Mouse (Mus musculus): ENCODE measurements around the gene Slc7a6. TPM values are rescaled to one million over a fixed set of nuclear protein-coding genes. Genes with fewer than 3 reads are reported as not detected.

The Slc7a6 gene
- total RNA-seq (2021): 10 to 100 TPM; 34.6 to 35.0 TPM

- DNase-seq: peak; percentile 83
- intact Hi-C loops (cut with DNase I): no loop called here
These were observed at the start of gene Slc7a6 for GRCm38 (mm10) chr8:106168356-106169016. Gene Slc7a6, plus strand, starts transcription at chr8:106168857.

DNA sequence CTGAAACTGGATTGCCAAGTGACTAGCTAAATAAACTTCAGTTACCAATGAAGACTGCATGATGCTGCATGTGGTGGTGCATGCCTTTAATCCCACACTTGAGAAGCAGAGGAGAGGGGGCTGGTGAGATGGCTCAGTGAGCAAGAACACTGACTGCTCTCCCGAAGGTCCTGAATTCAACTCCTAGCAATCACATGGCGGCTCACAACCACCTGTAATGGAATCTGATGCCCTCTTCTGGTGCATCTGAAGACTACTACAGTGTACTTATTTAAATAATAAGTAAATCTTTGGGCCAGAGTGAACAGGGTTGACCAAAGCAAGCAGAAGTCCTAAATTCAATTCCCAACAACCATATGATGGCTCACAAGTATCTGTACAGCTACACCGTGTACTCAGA is 45.2 kb upstream of the Slc7a6 start:
- intact Hi-C loops (cut with DNase I): no loop called here
- no peak for DNase-seq

- intact Hi-C loops (cut with DNase I): no loop called here
- no peak for DNase-seq
These were observed 42.6 kb upstream of the Slc7a6 start for GRCm38 (mm10) chr8:106126055-106126454.

DNA sequence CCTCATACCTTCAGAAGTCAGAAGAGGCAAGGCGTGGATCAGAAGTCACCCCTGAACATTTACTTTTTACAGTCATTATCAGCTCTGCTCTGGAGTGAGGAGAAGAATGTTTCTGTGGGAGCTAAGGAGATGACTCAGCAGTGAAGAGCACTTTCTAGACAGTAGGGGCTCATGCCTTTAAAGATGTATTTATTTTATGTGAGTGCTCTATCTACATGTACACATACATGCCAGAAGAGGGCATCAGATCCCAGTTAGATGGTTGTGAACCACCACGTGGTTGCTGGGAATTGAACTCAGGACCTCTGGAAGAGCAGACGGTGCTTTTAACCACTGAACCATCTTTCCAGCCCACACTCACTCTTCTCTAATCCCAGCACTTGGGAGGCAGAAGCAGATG is 41.6 kb upstream of the Slc7a6 start:
- intact Hi-C loops (cut with DNase I): no loop called here
- DNase-seq: no peak

- intact Hi-C loops (cut with DNase I): loop anchor here (1.0 kb wide), 1 partner anchor 20 kb away; no protein-coding TSS in a partner anchor
These were observed 40.7 kb upstream of the Slc7a6 start for GRCm38 (mm10) chr8:106127882-106128410.

DNA sequence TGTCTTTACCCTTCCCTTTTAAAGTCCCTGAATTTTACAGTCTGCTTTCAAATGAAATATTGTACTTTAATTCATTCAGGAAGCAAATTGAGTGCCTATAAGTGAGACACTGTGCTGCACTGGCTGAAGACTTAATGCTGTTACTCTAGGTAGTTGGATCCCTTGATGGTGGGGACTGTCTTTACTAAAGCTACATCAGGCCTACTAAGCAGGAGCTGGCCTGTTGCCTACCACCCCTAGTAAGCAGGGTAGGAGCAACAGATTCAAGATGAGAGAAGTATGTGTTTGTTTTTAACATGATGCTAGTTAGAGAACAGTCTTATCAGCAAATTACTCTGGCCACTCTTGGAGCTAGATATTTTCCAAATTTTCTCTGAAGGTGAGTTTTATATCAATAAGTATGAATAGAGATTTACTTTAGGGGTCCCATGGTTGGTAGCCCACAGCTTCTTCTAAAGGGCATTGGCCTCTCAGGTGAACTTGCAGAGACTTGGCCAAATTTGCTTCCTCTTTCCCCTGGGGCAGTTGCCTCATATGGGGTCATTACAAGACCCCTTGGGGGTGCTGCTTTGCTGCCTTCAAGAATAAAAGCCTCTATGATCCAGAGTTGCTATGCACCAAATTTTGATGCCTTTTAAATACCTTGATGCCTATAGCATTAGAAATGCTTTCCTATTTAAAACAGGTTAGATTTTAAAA is 39.3 kb upstream of the Slc7a6 start:
- DNase-seq: no peak
- intact Hi-C loops (cut with DNase I): no loop called here

More at GRCm38 (mm10) chr8:106127882-106128410, 40.7 kb upstream of the Slc7a6 start:
- DNase-seq: no peak

GRCm38 (mm10) chr8:106129997-106130396 is 38.7 kb upstream of the Slc7a6 start:
- no peak for DNase-seq
- intact Hi-C loops (cut with DNase I): no loop called here

- intact Hi-C loops (cut with DNase I): no loop called here
- no peak for DNase-seq
These were observed 38.2 kb upstream of the Slc7a6 start for GRCm38 (mm10) chr8:106130505-106130904.

DNA sequence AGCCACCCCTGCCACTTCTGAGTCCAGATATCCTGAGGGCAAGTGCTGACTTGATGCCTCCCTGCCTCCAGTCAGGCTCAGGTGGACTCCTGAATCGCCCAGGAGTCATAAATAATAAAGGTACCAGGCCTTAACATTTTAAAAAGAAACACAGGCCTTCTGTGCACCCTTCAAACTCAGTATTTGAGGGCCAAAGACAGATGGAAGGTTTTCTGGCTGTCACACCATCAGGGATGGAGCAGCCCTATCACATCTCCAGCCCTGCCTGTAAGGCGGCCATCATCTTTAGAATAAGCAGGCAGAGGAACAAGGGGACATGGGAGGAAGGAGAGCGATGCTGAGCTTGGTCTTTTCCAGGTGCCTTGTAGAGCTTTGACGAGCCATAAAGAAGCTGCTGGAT is 37.6 kb upstream of the Slc7a6 start:
- no peak for DNase-seq
- intact Hi-C loops (cut with DNase I): no loop called here

GRCm38 (mm10) chr8:106131488-106132222 is 37.0 kb upstream of the Slc7a6 start:
- intact Hi-C loops (cut with DNase I): no loop called here
- DNase-seq: no peak

DNA sequence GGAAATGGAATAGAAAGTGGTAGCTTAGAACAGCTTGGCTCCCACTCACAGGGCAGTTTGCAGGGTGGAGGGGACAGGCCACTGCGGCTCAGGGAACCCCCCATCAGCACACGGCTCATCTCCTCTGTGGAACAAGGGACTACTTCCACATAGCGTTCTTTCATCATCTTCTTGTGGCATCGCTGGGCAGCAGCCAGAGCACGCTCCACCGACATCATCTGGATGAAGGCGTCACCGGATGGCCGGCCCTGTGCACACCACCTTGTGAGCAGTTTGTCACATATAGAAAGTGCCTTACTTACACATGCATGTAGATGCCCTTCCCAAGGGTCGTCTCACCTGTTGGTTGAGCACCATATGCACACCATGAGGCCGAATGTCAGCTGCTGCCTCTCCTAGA is 36.3 kb upstream of the Slc7a6 start:
- intact Hi-C loops (cut with DNase I): no loop called here
- no peak for DNase-seq

- DNase-seq: no peak
- intact Hi-C loops (cut with DNase I): no loop called here
These were observed 35.1 kb upstream of the Slc7a6 start for GRCm38 (mm10) chr8:106133526-106133925.

- no peak for DNase-seq
- intact Hi-C loops (cut with DNase I): no loop called here
These were observed 34.7 kb upstream of the Slc7a6 start for GRCm38 (mm10) chr8:106133946-106134345.

GRCm38 (mm10) chr8:106134751-106135571 is 33.7 kb upstream of the Slc7a6 start:
- intact Hi-C loops (cut with DNase I): no loop called here
- no peak for DNase-seq

- intact Hi-C loops (cut with DNase I): no loop called here
- DNase-seq: no peak
These were observed 33.0 kb upstream of the Slc7a6 start for GRCm38 (mm10) chr8:106135672-106136071.

DNA sequence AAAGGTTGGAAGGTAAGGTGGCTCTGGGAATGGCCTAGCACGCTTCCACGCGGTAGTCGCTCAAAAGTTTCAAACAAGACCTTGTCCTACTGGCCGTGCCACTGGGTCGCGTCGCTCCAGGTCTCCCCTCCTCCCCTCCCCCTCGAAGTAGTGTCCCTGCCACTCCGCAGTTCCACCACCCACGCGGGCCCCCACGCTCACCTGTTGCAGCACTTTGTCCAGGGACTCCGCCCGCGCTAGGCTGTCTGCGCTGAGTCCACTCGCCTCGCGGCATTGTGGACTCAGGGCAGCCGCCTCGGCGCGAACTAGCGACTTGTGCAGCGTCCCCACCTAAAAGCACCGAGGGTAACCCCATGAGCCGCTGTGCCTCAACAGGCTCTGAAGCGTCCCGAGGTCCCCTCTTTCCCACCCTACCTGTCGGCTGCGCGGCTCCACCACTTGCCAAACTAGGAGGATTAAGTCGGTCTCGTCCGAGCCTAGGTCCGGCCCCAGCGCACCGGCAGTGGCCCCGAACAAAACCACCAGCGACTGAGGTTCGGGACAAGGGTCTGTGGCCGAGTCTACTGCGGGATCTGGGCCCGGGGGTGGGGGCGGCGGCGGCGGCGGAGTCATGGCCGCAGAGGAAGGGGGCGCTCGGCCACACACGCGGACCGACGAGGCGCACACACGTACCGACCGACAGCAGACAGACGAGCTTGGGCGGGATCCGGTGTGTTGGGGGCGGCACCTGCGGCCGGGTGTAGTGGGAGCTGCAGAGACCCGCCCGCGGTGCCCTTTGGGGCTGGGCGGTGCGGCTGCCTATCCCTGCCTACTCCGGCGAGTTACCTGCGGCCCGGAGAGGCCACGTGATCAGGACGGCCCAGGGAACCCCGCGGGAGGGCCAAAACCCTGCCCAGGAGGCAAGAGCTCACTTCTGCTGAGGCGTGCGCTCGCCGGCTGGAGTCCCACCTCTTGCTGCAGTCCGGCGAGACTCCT is 32.2 kb upstream of the Slc7a6 start, which contains the start of gene Esrp2:
TSS of gene Esrp2 (minus strand) at position 819 of the 975 bp plus-strand sequence.
- DNase-seq: no peak
- intact Hi-C loops (cut with DNase I): no loop called here

DNA sequence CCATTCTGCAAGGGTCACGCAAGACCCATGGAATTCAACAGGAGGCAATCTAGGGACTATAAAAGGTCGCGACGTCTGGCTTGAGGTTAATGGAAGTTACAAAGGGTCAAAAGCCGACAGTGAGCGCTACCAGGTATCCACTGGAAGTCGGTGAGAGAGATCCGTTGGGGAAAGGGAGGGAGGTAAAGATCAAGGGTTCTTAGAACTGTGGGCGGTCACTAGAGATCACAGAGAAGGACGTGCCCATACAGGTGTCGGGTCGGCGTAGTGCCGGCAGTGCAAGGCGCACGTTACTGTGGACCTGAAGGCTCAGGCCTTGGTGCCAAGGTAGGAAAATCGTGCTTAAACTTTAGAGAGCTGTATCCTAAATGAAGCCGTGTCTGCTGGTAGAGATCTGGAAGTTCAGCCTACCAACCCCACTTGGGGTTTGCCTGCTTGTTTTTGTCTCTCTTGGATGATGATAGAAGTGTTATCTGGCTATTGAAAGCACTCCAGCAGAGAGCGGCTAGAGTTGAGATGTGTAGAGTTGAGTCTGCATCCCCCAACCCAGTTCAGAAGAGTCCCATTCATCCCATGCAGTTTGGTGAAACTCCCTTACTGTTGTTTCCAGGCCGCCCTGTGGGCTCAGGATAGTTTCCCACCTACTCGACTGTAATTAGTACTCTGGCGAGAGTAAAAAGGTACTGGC is 31.3 kb upstream of the Slc7a6 start:
- intact Hi-C loops (cut with DNase I): no loop called here

DNA sequence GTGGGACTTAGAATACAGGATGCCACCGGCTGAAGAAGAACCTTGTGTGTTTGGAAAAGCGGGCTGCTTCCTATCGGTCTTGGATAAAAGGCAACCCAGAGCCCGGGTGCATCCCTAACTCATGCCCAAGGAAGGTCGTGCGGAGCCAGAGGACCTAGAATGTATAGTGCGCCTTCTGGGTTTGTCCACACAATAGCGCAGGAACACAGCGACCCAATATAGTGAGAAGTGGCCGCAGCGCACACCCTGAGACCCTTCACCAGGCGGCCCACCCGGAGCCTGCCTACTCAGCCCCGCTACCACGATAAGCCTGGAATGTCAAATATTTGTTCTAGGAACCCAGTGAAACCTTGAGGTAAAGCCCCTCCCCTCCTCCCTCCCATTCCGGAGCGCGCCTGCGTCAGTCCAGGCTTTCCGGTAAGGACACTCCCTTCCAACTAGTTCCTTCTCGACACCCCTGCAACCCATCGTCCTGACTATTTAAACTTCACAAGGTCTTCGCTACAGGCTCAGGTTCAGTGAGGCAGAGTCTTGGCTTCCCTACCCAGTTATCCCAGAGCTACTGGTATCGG is 30.7 kb upstream of the Slc7a6 start:
- intact Hi-C loops (cut with DNase I): no loop called here
- no peak for DNase-seq

More for the DNA sequence above, 31.3 kb upstream of the Slc7a6 start:
- DNase-seq: no peak

Data from left cerebral cortex, postnatal 4 days (tissue).